Mouse (Mus musculus) kidney, embryonic 16.5 days (tissue): ENCODE results near the gene Cox19. TPM values are rescaled to one million over a fixed set of nuclear protein-coding genes. Genes with fewer than 3 reads are reported as not detected.
A peak's percentile ranks its signal among the peaks of the same experiment; 100 is the strongest.
"Not testable (repeated sequence)": the region's sequence is repeated elsewhere in the genome, so short reads cannot be mapped to it uniquely, and the experiment has no call there.

Experiments
- ATAC-seq: fragments of 200-750 bp; cut with Nextera tagmentation; 2 replicates; pipeline ENCODE4 v1.8.0; 2017; ENCODE audit warnings: moderate TSS enrichment; ENCODE audit not compliant: low FRiP score, low TSS enrichment
- H3K27ac ChIP-seq: fragments of 300-500 bp; sonication (generic); 2 replicates; pipeline ENCODE4 v1.5.1; 2014; ENCODE audit warnings: low read length
- H3K27me3 ChIP-seq: fragments of 300-500 bp; sonication (generic); 2 replicates; pipeline ENCODE4 v1.6.1; 2014; ENCODE audit warnings: low read length, control low read depth, mixed read lengths; ENCODE audit not compliant: insufficient read depth
- H3K36me3 ChIP-seq: fragments of 300-500 bp; sonication (generic); 2 replicates; pipeline ENCODE4 v1.6.1; 2014; ENCODE audit warnings: low read length, control low read depth, mixed read lengths; ENCODE audit not compliant: insufficient read depth
- H3K4me1 ChIP-seq: fragments of 300-500 bp; sonication (generic); 2 replicates; pipeline ENCODE4 v1.6.1; 2014; ENCODE audit warnings: low read length, control low read depth, mixed read lengths; ENCODE audit not compliant: insufficient read depth
- H3K4me2 ChIP-seq: fragments of 300-500 bp; sonication (generic); replicated peaks from 2 replicates; pipeline ENCODE4 v1.6.1; 2014; ENCODE audit warnings: low read depth, low read length
- H3K4me3 ChIP-seq: fragments of 300-500 bp; sonication (generic); 2 replicates; pipeline ENCODE4 v1.5.1; 2014; ENCODE audit warnings: mild to moderate bottlenecking, low read length
- H3K9ac ChIP-seq: fragments of 300-500 bp; sonication (generic); replicated peaks from 2 replicates; pipeline ENCODE4 v1.6.1; 2014; ENCODE audit warnings: low read length
- H3K9me3 ChIP-seq: fragments of 300-500 bp; sonication (generic); 2 replicates; pipeline ENCODE4 v1.6.1; 2016; ENCODE audit warnings: low read length, control low read depth
- WGBS: fragments of 180-500 bp; shearing (Covaris S2); extraction: QIAGEN DNeasy Blood & Tissue Kit; methylation state at CpG from one replicate; pipeline ENCODE4 v1.1.7; 2014; 5-methylcytosine and 5-hydroxymethylcytosine counted together
- polyA plus RNA-seq: library from polyadenylated mRNA; unstranded; fragments of >200 nt; fragmentation: Nextera tagmentation; extraction: Ambion mirVana; gene quantifications from 2 replicates; pipeline ENCODE4 v1.2.1, GENCODE M21; 2015

Gene Cox19
- polyA plus RNA-seq, 1 experiment from 2014 or later: 99.3 TPM

DNA sequence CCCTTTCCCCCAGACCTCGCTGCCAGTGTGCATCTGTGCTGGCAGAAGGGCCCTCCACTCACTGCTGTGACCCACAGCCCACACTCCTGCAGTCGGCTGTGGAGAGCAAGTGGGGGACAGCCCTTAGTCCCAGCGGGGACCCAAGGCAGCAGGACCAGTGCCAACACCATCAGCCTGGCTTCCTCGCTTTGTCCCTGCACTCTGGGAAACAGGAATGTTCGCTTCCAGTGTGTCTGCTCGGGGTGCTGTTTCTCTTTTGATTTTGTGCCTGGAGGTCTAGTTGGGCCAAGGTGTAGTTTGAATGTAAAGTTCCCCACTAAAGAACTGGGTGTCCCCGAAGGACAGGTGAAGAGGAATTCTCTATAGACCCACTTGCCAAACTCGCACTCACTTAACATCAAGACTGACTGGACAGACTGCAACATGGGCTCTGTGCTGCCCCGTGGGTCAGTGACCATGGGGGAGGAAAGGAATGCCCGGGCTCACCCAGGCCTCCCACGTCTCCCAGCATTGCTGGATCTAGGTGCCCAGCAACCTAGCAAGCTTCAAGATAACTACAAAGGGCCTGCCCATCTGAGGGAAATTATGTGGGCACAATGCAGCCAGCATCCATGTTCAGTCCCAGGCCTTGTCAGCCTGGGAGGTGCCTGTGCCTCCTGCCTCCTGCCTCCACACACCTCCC is 40.2 kb upstream of the Cox19 start:
- Histone ChIP-seq H3K4me2 (no peak overlapping the region), H3K9ac (no peak overlapping the region), H3K4me1 (peaks cover 45% of the 10 kb centered on the region), H3K36me3 (peaks cover 9% of the 10 kb centered on the region), H3K27me3 (no peaks in the 10 kb centered on the region), H3K4me3 (no peak overlapping the region), H3K27ac (no peak overlapping the region), H3K9me3 (no peaks in the 10 kb centered on the region)
- no peak for ATAC-seq
- 62% methylated on average over 11 of the region's 11 CpGs for WGBS

DNA sequence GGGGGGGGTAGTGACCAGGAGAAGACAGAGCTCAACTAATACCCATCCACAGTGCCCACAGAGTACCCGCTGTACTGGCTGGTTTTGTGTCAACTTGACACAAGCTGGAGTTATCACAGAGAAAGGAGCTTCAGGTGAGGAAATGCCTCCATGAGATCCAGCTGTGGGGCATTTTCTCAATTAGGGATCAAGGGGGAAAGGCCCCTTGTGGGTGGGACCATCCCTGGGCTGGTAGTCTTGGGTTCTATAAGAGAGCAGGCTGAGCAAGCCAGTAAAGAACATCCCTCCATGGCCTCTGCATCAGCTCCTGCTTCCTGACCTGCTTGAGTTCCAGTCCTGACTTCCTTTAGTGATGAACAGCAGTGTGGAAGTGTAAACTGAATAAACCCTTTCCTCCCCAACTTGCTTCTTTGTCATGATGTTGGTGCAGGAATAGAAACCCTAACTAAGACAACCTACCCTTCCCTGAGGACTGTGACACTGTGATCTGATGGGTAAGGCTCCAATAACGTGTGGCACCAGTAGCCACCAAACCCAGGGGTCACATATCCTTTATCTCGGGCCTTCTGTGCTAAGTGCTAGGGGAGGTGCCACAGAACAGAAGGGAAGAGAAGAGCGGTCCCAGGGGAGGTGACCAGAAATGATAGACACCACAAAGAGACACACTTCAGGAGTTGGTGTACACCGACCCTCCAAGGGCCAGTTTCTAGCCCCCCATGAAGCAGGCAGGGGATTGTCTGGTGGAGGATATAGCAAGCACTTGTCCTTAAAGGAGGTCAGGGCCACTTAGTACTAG is 39.3 kb upstream of the Cox19 start:
- not testable (repeated sequence) for H3K27ac ChIP-seq, H3K9me3 ChIP-seq, H3K36me3 ChIP-seq, ATAC-seq, H3K27me3 ChIP-seq, H3K4me3 ChIP-seq, H3K9ac ChIP-seq, H3K4me2 ChIP-seq
- WGBS: 80% methylated on average over 5 of the region's 5 CpGs
- H3K4me1 ChIP-seq: peaks cover 45% of the 10 kb centered on the region

DNA sequence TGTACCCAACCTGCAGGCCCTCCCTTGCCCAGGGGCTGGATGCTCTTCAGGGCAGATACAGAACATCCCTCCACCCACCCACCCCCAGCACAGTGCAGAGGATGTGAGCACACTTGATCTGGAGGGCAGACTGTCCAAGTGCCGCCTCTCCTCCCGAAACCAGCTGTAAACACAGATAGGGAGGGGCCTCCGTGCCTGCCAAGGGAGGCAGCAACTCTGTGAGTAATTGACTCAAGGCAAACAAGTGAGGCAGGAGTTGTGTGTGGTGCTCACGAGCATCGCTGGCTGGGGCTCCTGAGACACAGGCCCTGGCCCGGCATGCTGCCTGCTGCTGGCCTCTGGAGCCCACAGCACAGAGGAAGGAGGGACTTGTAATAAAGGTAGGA is 38.5 kb upstream of the Cox19 start:
- 6% methylated on average over 6 of the region's 6 CpGs for WGBS
- Histone ChIP-seq H3K4me1 (peaks cover 52% of the 10 kb centered on the region), H3K9me3 (no peaks in the 10 kb centered on the region), H3K4me2 (no peak overlapping the region; the same call in 1 of the 2 replicates), H3K36me3 (peaks cover 9% of the 10 kb centered on the region), H3K27me3 (no peaks in the 10 kb centered on the region), H3K4me3 (no peak overlapping the region), H3K27ac (peak overlapping the region; percentile 87), H3K9ac (peak overlapping the region; percentile 39; the same call in 1 of the 2 replicates)
- ATAC-seq: peak; percentile 60

DNA sequence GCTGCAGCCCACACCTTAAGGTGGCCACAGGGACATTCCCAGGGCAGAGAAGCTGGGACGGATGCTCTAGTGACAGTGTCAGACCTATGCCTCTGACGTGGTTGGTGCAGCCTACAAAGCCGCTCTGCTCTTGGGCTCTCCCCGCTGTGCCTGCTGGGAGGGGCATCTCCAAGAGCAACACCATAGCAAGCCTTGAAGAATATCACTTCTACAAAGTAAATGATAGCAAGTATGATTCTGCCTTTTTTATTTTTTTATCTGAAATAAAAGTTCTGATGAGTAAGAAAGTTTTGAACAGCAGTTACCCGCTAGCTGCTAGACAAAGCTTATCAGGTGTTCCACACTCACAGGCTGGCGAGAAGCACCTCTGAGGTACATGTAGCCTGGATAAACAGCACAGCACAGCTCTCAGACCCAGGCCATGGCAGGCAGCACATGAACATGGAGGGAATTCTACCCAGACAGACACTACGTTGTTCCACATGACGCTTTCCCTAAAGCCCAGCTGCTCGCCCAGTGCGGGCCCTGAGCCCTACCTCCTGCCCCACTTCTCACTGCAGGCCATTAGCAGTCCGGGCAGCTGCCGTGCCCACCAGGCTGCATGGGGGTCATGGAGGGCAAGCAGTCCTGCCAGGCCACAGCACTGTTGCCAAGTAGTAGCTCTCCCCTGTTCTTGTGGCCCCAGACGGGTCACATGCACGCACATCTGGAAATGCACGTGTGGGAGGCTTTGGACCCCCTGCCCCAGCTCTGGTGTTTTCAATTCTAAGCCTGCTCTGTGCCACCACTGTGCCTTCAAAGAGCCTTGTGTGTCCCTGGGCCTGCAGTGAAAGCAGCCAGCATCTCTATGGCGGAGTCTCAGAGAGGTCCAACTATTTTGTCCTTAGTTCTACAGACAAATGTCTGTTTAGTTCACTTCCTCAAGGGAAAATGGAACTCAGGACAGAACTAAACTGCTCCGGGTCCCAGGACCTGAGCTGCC is 37.8 kb upstream of the Cox19 start:
- H3K27ac ChIP-seq: peak overlapping the region; percentile 87
- H3K4me3 ChIP-seq: no peak overlapping the region
- peaks cover 9% of the 10 kb centered on the region for H3K36me3 ChIP-seq
- WGBS: 51% methylated on average over 17 of the region's 17 CpGs
- peaks cover 59% of the 10 kb centered on the region for H3K4me1 ChIP-seq
- peak overlapping the region; percentile 39; the same call in 1 of the 2 replicates for H3K9ac ChIP-seq
- ATAC-seq: no peak
- H3K27me3 ChIP-seq: no peaks in the 10 kb centered on the region
- H3K4me2 ChIP-seq: no peak overlapping the region
- no peaks in the 10 kb centered on the region for H3K9me3 ChIP-seq

DNA sequence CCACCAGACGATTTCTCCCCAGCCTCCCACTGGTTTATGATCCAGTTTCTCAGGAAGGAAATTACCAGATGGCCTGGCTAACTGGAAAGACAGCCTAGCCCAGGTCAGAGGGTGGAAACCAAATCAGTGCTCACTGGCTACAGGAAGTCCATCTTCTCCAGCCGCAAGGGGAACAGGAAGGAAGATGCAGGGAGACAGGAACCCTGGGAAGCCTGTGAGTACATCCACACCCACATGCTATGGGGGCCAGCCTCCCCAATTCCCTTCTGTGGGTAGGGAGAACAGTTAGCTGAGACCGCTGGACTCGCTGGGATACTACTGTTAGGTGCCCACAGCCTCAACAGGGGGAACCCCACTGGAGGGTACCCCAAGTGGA is 37.0 kb upstream of the Cox19 start:
- peaks cover 9% of the 10 kb centered on the region for H3K36me3 ChIP-seq
- 36% methylated on average over 4 of the region's 4 CpGs for WGBS
- no peak overlapping the region for H3K4me2 ChIP-seq
- no peaks in the 10 kb centered on the region for H3K27me3 ChIP-seq
- peaks cover 67% of the 10 kb centered on the region for H3K4me1 ChIP-seq
- ATAC-seq: no peak
- H3K9ac ChIP-seq: 0 out of 2 replicates have a peak overlapping the region, but pooled peaks have one; percentile 1
- H3K9me3 ChIP-seq: no peaks in the 10 kb centered on the region
- peak overlapping the region; percentile 87 for H3K27ac ChIP-seq
- no peak overlapping the region for H3K4me3 ChIP-seq

DNA sequence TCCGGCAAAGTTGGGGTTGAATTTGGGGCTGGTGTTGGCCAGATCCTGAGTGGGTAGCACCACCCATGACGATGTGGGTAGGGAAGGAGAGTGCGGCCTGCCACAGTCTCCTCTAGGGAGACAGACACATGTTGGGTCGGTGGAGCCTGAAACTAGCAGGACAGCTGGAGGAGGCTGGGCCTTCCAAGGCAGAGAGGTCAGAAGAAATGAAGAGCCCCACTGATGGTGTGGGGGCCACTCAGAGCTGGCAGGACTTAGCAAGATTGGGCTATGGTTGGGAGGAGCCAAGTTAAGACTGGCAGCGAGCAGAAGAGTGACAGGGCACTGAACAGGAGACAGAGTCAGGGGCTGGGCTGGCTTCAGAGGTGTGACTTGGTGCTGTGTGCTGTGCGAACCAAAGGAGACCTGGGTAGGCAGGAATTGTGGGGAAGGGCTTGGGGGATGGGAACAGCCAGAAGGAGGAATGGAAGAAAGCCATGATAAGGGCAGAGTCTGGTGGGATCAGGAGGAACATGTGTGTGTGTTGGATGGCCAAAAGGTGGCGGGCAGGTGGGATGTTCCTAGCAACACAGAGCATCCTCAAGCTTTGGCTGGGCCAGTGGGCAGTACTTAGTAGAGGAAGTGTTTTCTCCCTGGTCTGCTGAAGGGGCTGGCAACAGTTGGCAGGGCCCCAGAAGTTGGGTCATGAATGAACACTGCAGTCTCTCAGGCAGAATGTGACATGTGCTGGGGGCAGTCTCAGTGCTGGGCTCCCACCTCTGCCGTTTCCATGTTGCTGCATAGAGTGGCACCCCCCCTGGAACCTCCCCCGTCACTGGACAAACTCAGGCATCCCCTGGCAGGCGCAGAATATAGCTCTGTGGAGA is 36.3 kb upstream of the Cox19 start:
- H3K27me3 ChIP-seq: no peaks in the 10 kb centered on the region
- WGBS: 63% methylated on average over 10 of the region's 10 CpGs
- no peak overlapping the region for H3K4me3 ChIP-seq
- H3K4me1 ChIP-seq: peaks cover 73% of the 10 kb centered on the region
- no peak overlapping the region for H3K9ac ChIP-seq
- no peak for ATAC-seq
- H3K9me3 ChIP-seq: no peaks in the 10 kb centered on the region
- H3K36me3 ChIP-seq: peaks cover 3% of the 10 kb centered on the region; the same call in 1 of the 2 replicates
- no peak overlapping the region for H3K4me2 ChIP-seq
- H3K27ac ChIP-seq: peak overlapping the region; percentile 87

DNA sequence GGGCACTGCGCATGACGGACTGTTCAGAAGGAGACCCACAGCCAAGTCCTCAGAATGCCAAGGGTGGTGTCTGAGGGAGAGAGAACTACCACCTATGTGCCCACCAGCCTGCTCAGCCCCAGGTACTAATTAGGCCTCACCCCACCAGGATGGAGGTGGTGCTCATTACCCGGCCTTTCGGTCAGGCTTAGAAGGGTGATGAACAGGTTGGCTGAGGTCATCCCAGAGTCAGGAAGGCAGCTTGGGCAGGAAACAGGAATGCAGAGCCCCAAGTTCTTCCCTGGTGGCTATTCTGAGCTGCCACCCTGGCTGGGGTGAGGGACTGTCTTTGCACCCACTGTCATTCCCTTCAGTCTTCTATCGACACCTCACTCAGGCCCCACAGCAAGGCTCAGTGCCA is 34.8 kb upstream of the Cox19 start:
- no peaks in the 10 kb centered on the region for H3K27me3 ChIP-seq
- no peaks in the 10 kb centered on the region for H3K9me3 ChIP-seq
- no peak overlapping the region for H3K4me3 ChIP-seq
- 89% methylated on average over 5 of the region's 5 CpGs for WGBS
- peaks cover 75% of the 10 kb centered on the region for H3K4me1 ChIP-seq
- H3K36me3 ChIP-seq: no peaks in the 10 kb centered on the region
- no peak overlapping the region for H3K27ac ChIP-seq
- no peak overlapping the region for H3K9ac ChIP-seq
- no peak overlapping the region for H3K4me2 ChIP-seq
- no peak for ATAC-seq

DNA sequence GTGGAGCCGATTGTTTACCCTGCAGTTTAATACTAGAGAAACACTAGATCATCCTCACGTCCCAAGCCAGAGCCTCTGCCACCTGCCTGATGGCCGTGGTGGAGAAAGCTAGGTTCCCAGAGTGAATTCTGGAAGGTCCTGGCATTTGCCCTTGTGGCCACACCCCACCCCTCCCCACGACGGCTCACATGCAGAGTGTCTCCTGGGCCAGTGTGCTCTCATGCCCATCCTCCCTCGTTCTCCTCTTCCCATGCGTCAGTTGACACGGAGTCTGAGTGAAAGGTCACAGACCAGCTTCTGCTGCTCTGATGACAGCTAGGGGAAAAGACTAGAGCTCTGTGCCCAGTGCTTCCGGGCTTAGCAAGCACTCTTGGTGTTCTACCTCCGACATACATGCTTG is 33.3 kb upstream of the Cox19 start:
- Histone ChIP-seq H3K4me2 (0 out of 2 replicates have a peak overlapping the region, but pooled peaks have one; percentile 3), H3K9ac (peak overlapping the region; percentile 17; the same call in 1 of the 2 replicates), H3K27ac (peak overlapping the region; percentile 71), H3K36me3 (no peaks in the 10 kb centered on the region), H3K9me3 (no peaks in the 10 kb centered on the region), H3K4me1 (peaks cover 77% of the 10 kb centered on the region), H3K27me3 (no peaks in the 10 kb centered on the region), H3K4me3 (no peak overlapping the region)
- 18% methylated on average over 10 of the region's 10 CpGs for WGBS
- peak; percentile 16 for ATAC-seq

DNA sequence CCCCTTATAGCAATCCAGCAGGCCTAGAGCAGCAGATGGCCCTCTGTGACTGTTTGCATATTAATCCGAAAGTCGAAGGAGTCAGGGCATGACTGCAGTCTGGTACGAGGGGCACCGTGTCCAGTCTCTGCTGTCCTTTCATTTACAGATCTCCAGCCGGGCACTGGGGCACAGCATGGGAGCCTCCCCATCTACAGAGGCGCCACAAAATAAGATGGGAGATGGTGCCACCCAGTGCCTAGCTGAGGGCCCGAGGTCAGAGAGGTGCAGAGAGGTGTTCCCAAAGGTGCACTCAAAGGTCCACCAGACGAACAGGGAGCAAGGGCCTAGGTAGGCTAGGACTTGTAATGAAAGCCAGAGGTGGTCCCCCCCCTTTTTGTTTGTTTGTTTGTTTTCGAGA is 32.0 kb upstream of the Cox19 start:
- Histone ChIP-seq H3K27ac (peak overlapping the region; percentile 66), H3K9me3 (no peaks in the 10 kb centered on the region), H3K27me3 (no peaks in the 10 kb centered on the region), H3K4me2 (no peak overlapping the region), H3K4me1 (peaks cover 77% of the 10 kb centered on the region), H3K9ac (peak overlapping the region; percentile 29), H3K4me3 (no peak overlapping the region), H3K36me3 (no peaks in the 10 kb centered on the region)
- WGBS: 78% methylated on average over 9 of the region's 9 CpGs
- ATAC-seq: no peak
